Mouse (Mus musculus) ovary, adult 18-20 months (tissue): ENCODE measurements at regions not wholly inside any gene's neighbourhood (a gene's known extent, or its start where the extent isn't known, plus 50 kb on each side); places are given as distances from the start of the nearest gene placed in this dataset.

Experiments used
- DNase-seq: peaks from one replicate; pipeline ENCODE4 v3.0.0; 2022; ENCODE audit warnings: low spot score, mixed read lengths

DNA sequence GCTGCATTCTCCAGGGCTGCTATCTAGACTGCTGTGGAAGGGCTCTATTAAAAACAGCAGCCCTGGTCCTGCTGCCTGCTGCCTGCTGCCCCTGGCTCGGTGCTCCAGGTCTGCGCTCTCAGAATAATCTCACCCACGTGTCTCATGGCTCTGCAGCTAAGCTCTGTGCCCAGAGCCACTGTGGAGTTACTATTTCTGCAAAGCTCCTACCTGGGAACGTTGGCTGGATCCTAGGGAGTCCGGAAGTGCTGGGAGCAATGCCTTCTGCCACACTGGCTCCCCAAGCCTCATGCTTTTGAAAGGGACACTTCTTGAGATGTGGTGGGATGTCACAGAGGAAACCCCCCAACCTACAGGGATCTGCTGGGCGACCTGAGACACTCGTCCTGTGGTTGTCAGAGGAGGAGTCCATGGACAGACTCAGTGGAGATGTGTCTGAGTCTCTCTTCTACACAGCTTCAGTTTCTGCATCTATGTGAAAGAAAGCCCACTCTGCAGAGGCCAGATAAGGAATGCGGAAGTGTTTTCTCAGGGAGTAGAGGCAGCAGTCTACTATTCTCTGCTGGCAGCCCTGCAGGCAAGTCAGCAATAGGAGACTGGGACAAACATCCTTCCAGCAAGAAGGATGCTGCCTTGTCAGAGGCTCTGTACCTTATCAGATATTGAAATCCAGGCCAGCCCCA is 63.0 kb upstream of the Kazn start:
- DNase-seq: no peak

DNA sequence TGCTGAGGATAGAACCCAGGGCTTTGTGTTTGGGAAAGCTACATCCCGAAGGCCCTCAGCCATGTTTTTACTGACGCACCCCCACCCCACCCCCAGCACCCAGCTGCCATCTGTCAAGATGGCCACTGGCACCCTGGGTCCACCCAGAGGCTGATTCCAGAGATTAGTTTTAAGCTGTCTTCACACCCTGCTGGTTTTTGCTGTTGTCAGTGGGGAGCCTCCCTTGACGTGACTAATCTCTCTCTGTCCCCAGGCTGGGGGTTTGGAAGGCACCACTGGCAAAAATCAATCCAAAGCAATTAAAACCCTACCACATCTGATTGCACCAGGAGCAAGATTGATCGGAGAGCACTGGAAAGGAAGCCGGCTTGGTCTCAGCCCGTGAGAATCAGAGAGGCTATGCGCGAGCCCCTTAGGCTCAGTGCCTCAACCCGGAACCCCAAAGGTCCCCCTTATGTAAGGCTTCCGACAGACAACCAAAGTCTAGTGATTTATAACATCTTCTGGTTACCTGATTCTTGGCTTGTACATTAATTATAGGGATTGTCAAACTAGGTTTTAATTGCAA is 59.7 kb upstream of the Kazn start:
- DNase-seq: no peak

GRCm38 (mm10) chr4:142292760-142293159 is 53.6 kb upstream of the Kazn start:
- DNase-seq: no peak

GRCm38 (mm10) chr4:142292334-142292733 is 53.1 kb upstream of the Kazn start:
- DNase-seq: no peak

- no peak for DNase-seq
These were observed 52.2 kb upstream of the Kazn start for GRCm38 (mm10) chr4:142291366-142291765.
